Mouse (Mus musculus) small intestine, adult 2 months (tissue): ENCODE results near the gene Tas2r110.

Source experiments
- CTCF ChIP-seq: fragments of 200-500 bp; IDR thresholded peaks from 2 replicates; pipeline ENCODE4 v1.5.1; 2012; ENCODE audit warnings: low read depth, mild to moderate bottlenecking, control low read depth, inconsistent platforms, low read length, moderate library complexity, mixed read lengths; ENCODE audit not compliant: insufficient replicate concordance, insufficient read length; ENCODE audit errors: extremely low read depth
- POLR2A ChIP-seq: fragments of 200-500 bp; IDR thresholded peaks from 2 replicates; pipeline ENCODE4 v1.6.1; 2012; ENCODE audit warnings: low read depth, mild to moderate bottlenecking, control low read depth, inconsistent platforms, low read length, moderate library complexity

DNA sequence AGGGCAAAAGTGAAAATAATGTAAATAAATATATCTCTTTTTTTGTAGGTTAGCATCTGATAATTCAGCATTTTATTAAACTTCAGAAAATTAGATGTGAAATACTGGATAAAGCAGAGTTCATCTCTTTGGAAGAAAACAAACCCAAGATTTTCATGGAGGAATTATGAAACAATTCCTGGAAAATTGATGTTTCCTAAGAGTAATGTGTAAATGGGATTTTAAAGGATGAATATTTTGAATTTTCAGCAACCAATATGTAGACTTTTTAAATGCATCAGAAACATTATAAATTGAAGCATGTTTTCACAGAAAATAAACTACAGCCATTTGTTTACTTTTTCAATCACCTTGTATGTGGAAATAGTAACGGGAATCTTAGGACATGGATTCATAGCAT, 21.0 kb upstream of the Tas2r110 start, which contains the start of gene Tas2r123:
- TF ChIP-seq CTCF (no peak), POLR2A (no peak)
